Mouse (Mus musculus): ENCODE data around the gene Ltk.

Gene Ltk

DNA sequence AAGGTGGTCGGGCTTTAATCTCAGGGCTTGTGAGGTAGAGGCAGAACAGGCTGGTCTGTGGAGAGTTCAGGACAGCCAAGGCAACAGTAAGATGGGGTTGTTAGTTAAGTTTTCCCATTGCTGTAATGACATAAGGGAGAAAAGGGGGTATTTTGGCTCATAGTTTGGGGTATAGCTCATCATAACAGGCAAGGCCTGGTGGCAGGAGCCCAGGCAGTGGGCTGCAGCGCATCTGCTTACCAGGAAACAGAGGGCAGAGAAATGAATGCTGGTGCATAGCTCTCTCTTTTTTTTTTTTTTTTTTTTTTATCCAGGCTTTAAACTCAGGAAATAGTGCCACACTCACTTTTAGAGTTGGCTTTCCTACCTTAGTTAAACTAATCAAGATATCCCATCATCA is 57.1 kb downstream of the Ltk start:
- no peak for DNase-seq (ENCODE audit: low spot score in 2 of 2)
